Mouse (Mus musculus) neural tube, embryonic 15.5 days (tissue): ENCODE results near the gene Rcan3. TPM values are rescaled to one million over a fixed set of nuclear protein-coding genes. Genes with fewer than 3 reads are reported as not detected.

Experiments used
- ATAC-seq: fragments of 200-750 bp; cut with Nextera tagmentation; 2 replicates; pipeline ENCODE4 v1.8.0; 2017; ENCODE audit warnings: mild to moderate bottlenecking, moderate TSS enrichment, moderate library complexity; ENCODE audit not compliant: low FRiP score
- H3K27ac ChIP-seq: fragments of 300-500 bp; sonication (generic); replicated peaks from 2 replicates; pipeline ENCODE4 v1.5.1; 2015; ENCODE audit warnings: mild to moderate bottlenecking, inconsistent platforms
- H3K27me3 ChIP-seq: fragments of 300-500 bp; sonication (generic); replicated peaks from 2 replicates; pipeline ENCODE4 v1.6.1; 2015; ENCODE audit warnings: inconsistent platforms
- H3K36me3 ChIP-seq: fragments of 300-500 bp; sonication (generic); 2 replicates; pipeline ENCODE4 v1.6.1; 2015; ENCODE audit warnings: inconsistent platforms
- H3K4me1 ChIP-seq: fragments of 300-500 bp; sonication (generic); 2 replicates; pipeline ENCODE4 v1.6.1; 2015; ENCODE audit warnings: inconsistent platforms
- H3K4me2 ChIP-seq: fragments of 300-500 bp; sonication (generic); 2 replicates; pipeline ENCODE4 v1.6.1; 2015; ENCODE audit warnings: inconsistent platforms, mild to moderate bottlenecking, moderate library complexity
- H3K4me3 ChIP-seq: fragments of 300-500 bp; sonication (generic); replicated peaks from 2 replicates; pipeline ENCODE4 v1.5.1; 2015; ENCODE audit warnings: mild to moderate bottlenecking, inconsistent platforms
- H3K9ac ChIP-seq: fragments of 300-500 bp; sonication (generic); replicated peaks from 2 replicates; pipeline ENCODE4 v1.6.1; 2015; ENCODE audit warnings: mild to moderate bottlenecking, inconsistent platforms
- H3K9me3 ChIP-seq: fragments of 300-500 bp; sonication (generic); replicated peaks from 2 replicates; pipeline ENCODE4 v1.6.1; 2016; ENCODE audit warnings: inconsistent platforms
- WGBS: fragments of 180-500 bp; shearing (Covaris S2); methylation state at CpG from one replicate; pipeline ENCODE4 v1.1.7; 2015; ENCODE audit warnings: mixed read lengths; 5-methylcytosine and 5-hydroxymethylcytosine counted together
- polyA plus RNA-seq: library from polyadenylated mRNA; unstranded; fragments of >200 nt; fragmentation: Nextera tagmentation; extraction: Ambion mirVana; gene quantifications from 2 replicates; pipeline ENCODE4 v1.2.1, GENCODE M21; 2015

Gene Rcan3
- polyA plus RNA-seq, 1 experiment from 2014 or later: 47.8 TPM

DNA sequence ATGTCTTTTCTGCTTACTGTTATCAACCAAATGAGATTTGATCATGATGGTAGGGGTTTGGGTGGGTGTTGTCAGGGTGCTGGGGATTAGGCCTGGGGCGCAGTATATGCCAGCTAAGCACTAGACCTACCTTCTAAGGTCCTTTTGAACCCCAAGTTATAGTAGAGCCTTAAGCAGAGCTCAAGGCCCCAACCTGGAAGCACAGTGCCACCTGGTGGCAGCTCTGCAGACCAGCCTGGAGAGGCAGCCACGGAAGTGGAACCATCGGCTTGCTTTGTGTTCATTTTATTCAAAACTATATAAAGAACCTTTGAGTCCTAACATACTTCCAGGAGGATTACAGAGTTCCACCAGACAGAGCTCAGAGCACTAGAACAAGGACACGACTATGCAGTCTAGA, 22.0 kb downstream of the Rcan3 start:
- H3K4me3 ChIP-seq: no peak overlapping the region
- H3K27me3 ChIP-seq: no peaks in the 10 kb centered on the region
- H3K9me3 ChIP-seq: no peaks in the 10 kb centered on the region
- no peaks in the 10 kb centered on the region for H3K4me1 ChIP-seq
- 36% methylated on average over 4 of the region's 4 CpGs for WGBS
- no peak overlapping the region for H3K9ac ChIP-seq
- no peak for ATAC-seq
- no peak overlapping the region for H3K4me2 ChIP-seq
- peaks cover 51% of the 10 kb centered on the region for H3K36me3 ChIP-seq
- H3K27ac ChIP-seq: no peak overlapping the region

DNA sequence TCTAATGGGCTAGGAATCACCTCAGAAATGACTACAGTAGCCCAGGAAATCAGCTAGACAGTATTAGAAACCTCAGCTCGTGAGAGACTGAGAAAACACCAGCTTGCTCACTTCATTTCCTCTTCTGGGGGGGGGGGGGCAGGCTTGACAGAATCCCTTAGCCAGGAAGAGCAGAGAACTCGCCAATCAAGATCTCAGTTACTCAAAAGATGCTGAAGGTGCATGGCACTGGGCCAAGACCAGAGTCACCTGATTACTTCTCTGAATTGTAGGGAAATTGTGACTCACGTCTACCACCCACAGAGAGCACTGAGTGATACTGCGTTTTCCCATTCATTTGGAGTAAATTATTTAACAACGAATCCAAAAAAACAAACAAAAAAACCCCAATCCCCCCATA, 27.5 kb downstream of the Rcan3 start:
- Histone ChIP-seq H3K27ac (no peak overlapping the region), H3K9me3 (no peaks in the 10 kb centered on the region), H3K4me1 (no peaks in the 10 kb centered on the region), H3K4me3 (no peak overlapping the region), H3K4me2 (no peak overlapping the region), H3K27me3 (no peaks in the 10 kb centered on the region), H3K36me3 (peaks cover 9% of the 10 kb centered on the region), H3K9ac (no peak overlapping the region)
- WGBS: 64% methylated on average over 5 of the region's 5 CpGs
- no peak for ATAC-seq

DNA sequence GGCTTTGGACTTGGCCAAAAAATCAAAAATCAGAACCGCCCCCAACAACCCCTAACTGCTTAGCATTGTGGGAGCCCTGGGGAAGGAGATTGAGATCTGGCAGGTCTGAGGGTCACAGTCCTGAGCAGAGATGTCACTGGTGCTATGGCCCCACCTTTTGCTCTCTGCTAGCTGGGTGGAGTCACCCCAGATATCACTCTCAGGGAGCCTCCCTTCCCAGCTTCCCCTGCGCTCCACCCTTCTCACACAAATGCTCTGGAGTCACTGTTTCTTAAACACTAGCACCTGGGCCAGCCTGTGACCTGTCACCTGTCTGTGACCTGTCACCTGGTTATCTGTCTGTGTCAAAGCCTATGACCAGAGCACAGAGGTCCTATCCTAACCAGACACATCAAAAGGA, 28.7 kb downstream of the Rcan3 start:
- Histone ChIP-seq H3K9me3 (no peaks in the 10 kb centered on the region), H3K27ac (no peak overlapping the region)

DNA sequence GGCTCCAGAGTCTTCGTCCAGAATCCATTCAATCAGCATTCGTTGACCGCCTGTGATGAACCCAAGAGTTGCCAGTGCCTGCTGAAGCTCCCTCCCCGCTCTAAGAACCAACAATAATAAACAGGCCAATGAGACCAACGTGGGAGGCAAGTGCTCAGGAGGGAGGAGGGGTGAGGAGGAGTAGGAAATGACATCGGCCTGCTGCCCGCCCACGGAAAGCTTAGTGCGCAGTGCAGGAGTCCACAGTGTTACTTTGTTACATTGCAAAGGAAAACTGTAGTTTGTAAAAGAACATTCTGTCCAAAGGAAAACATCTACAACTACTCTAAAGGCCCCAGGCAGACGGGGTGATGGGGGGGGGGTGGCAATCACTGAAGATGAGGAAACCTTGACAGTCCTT, 29.6 kb downstream of the Rcan3 start:
- H3K4me2 ChIP-seq: no peak overlapping the region
- 77% methylated on average over 10 of the region's 10 CpGs for WGBS
- no peak overlapping the region for H3K27ac ChIP-seq
- peaks cover 7% of the 10 kb centered on the region for H3K27me3 ChIP-seq
- H3K4me3 ChIP-seq: no peak overlapping the region
- no peaks in the 10 kb centered on the region for H3K9me3 ChIP-seq
- H3K4me1 ChIP-seq: no peaks in the 10 kb centered on the region
- no peak for ATAC-seq
- H3K9ac ChIP-seq: no peak overlapping the region
- H3K36me3 ChIP-seq: no peaks in the 10 kb centered on the region; the same call in 1 of the 2 replicates

More for the DNA sequence above, 28.7 kb downstream of the Rcan3 start:
- H3K4me2 ChIP-seq: no peak overlapping the region
- H3K4me1 ChIP-seq: no peaks in the 10 kb centered on the region
- H3K27me3 ChIP-seq: no peaks in the 10 kb centered on the region; the same call in 1 of the 2 replicates
- no peak overlapping the region for H3K9ac ChIP-seq
- ATAC-seq: no peak
- WGBS: 100% methylated on average over 2 of the region's 2 CpGs
- peaks cover 3% of the 10 kb centered on the region for H3K36me3 ChIP-seq
- H3K4me3 ChIP-seq: no peak overlapping the region

DNA sequence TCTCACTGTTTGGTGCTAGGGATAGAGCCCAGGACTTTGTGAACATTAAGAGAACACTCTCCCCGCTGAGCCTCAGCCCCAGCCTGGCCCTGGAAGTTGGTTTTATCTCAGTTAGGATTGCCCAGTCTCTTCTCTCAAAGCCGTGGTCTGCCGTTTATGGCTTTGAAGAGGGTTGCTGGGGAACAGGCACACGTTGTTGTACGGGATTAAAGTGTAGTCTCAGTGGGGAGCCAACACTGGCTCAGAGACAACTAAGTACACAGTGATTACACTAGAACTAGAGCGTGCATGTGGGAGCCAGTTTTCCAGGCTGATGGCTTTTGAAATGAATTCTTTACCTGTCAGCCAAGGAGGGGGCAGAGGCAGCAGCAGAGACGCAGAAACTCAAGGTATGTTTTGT, 31.8 kb downstream of the Rcan3 start:
- ATAC-seq: no peak
- WGBS: 18% methylated on average over 7 of the region's 7 CpGs
- no peaks in the 10 kb centered on the region for H3K9me3 ChIP-seq
- no peak overlapping the region for H3K9ac ChIP-seq
- H3K4me3 ChIP-seq: no peak overlapping the region
- H3K27ac ChIP-seq: no peak overlapping the region
- H3K4me1 ChIP-seq: peaks cover 12% of the 10 kb centered on the region
- peaks cover 29% of the 10 kb centered on the region for H3K27me3 ChIP-seq
- no peak overlapping the region for H3K4me2 ChIP-seq
- H3K36me3 ChIP-seq: no peaks in the 10 kb centered on the region

DNA sequence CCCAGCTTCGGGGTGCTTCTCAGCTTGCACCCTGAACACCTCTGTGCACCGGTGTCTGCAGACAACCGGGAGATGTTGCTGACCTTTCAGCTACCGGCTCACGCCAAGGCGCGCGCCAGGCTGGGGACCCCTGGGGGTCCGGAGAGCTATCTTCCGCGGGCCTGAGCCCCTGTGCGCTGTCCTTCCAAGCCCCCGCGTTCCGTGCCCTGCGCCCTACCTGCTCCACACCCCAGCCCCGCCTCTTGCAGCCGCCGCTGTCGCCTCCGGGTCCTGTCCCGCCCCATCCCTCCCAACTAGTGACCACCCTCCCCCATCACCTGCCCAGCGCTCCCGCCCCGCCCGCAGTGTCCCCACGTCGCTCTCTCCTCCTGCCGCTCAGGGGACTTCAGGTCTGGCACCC, 35.7 kb downstream of the Rcan3 start, which contains the start of gene Ncmap:
TSS of gene Ncmap (minus strand) at position 237 of the 400 bp plus-strand sequence.
- Histone ChIP-seq H3K4me2 (peak within 1 kb of the TSS; percentile 62), H3K9ac (peak within 1 kb of the TSS; percentile 17; the same call in 1 of the 2 replicates), H3K4me1 (peaks cover 12% of the 10 kb centered on the region), H3K27ac (no peak within 1 kb of the TSS), H3K9me3 (no peaks in the 10 kb centered on the region), H3K27me3 (peaks cover 40% of the 10 kb centered on the region), H3K36me3 (no peaks in the 10 kb centered on the region), H3K4me3 (peak within 1 kb of the TSS; percentile 34)
- 0% methylated on average over 28 of the region's 29 CpGs for WGBS
- no peak for ATAC-seq

DNA sequence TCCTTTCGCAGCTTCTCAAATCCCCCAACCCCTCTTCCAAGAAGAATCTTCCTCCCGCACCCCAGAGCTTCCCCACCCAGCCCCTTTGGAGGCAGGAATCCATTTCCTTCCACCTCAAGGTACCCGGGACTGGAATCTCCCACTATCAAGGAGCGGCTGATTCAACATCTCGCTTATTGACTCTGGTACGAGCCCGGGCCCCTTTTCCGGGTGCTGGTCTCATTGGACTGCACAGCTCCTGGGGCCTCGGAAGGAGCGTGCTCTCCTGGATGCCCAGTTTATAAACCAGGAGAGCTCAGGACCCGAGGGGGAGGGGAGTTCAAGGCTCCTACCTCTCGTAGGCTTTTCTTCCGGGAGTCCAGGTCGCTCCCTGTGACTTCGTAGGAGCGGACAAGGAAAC, 36.1 kb downstream of the Rcan3 start:
- H3K9me3 ChIP-seq: no peaks in the 10 kb centered on the region
- ATAC-seq: no peak
- WGBS: 3% methylated on average over 16 of the region's 16 CpGs

DNA sequence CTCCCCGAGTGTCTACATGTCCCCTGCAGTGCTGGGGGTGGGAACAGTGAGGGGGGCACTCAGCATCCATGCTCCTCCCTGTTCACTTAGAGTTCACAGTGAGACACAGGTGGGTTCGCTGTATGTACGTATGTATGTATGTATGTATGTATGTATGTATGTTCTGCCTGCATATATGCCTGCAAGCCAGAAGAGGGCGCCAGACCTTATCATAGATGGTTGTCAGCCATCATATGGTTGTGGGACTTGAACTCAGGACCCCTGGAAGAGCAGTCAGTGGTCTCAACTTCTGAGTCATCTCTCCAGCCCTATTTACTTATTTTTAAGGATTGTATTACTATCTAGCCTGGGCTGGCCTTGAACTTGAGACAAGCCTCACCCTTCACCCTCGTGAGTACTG, 37.4 kb downstream of the Rcan3 start:
- no peak for ATAC-seq
- Histone ChIP-seq H3K27me3 (peaks cover 40% of the 10 kb centered on the region), H3K27ac (no peak overlapping the region), H3K4me2 (no peak overlapping the region), H3K4me3 (no peak overlapping the region), H3K4me1 (peaks cover 12% of the 10 kb centered on the region), H3K36me3 (no peaks in the 10 kb centered on the region), H3K9ac (no peak overlapping the region), H3K9me3 (no peaks in the 10 kb centered on the region)
- 95% methylated on average over 5 of the region's 5 CpGs for WGBS

More for the DNA sequence above, 36.1 kb downstream of the Rcan3 start:
- H3K36me3 ChIP-seq: no peaks in the 10 kb centered on the region
- no peak overlapping the region for H3K27ac ChIP-seq
- peak overlapping the region; percentile 34 for H3K4me3 ChIP-seq
- peak overlapping the region; percentile 17; the same call in 1 of the 2 replicates for H3K9ac ChIP-seq
- peaks cover 12% of the 10 kb centered on the region for H3K4me1 ChIP-seq
- peaks cover 40% of the 10 kb centered on the region for H3K27me3 ChIP-seq
- peak overlapping the region; percentile 62 for H3K4me2 ChIP-seq

DNA sequence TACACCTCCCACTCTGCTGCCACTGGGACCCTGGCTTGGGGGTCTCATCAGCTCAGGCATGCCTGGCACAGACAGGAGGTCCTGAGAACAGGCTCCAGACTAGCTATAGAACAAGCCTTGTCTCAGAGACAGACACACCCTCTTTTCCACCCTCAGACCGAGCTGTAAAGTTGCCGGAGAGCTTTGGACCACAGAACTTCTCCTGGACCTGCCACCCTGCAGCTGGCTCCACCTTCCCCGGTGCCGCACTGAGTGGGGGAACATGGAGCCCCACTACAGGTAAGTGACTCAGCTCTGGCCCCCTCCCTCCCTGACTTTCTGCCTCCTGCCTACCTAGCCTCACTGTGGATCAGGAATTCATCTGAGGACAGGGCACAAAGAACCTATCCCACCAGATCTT, 38.3 kb downstream of the Rcan3 start:
- Histone ChIP-seq H3K4me1 (peaks cover 12% of the 10 kb centered on the region), H3K27ac (no peak overlapping the region), H3K27me3 (peaks cover 40% of the 10 kb centered on the region), H3K4me2 (no peak overlapping the region), H3K36me3 (no peaks in the 10 kb centered on the region), H3K9me3 (no peaks in the 10 kb centered on the region), H3K4me3 (no peak overlapping the region), H3K9ac (no peak overlapping the region)
- 91% methylated on average over 4 of the region's 4 CpGs for WGBS
- ATAC-seq: no peak

DNA sequence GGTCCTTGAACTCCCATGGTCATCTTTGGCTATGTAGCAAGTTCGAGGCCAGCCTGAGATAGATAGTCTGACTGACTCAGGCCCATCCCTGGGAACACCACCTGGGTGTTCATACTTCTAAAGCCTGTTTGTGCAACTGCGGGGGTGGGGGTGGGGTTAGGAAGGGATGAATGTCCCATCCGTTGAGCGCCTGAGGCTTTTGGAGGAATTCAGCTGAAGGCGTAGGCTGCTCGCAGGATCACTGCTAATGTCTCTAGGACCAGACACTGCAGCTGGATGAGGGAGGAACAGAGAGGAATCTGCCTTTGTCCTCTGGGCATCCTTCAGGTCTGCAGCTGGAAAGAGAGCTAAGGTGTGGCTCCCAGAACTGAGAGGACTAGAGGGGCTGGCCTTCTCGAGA, 39.0 kb downstream of the Rcan3 start:
- no peak for ATAC-seq
- Histone ChIP-seq H3K9me3 (no peaks in the 10 kb centered on the region), H3K27ac (no peak overlapping the region), H3K27me3 (peaks cover 39% of the 10 kb centered on the region), H3K4me1 (peaks cover 12% of the 10 kb centered on the region), H3K4me2 (no peak overlapping the region), H3K9ac (no peak overlapping the region), H3K4me3 (no peak overlapping the region), H3K36me3 (no peaks in the 10 kb centered on the region)
- WGBS: 84% methylated on average over 7 of the region's 7 CpGs

DNA sequence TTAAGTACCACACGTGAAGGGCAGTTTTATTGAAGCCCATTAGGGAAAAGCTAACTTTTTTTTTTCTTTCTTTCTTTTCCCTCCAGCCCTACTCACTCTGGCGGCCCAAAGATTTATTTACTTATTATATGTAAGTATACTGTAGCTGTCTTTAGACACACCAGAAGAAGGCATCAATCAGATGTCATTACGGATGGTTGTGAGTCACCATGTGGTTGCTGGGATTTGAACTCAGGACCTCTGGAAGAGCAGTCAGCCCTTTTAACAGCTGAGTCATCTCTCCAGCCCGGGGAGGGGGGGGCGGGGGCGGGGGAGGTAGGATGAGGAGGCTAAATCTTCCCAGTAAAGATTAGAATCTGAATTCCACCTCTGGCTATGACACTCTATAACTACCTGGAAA, 40.3 kb downstream of the Rcan3 start:
- Histone ChIP-seq H3K27ac (no peak overlapping the region), H3K9me3 (no peaks in the 10 kb centered on the region), H3K36me3 (no peaks in the 10 kb centered on the region), H3K27me3 (peaks cover 26% of the 10 kb centered on the region), H3K4me2 (no peak overlapping the region), H3K4me3 (no peak overlapping the region), H3K4me1 (peaks cover 10% of the 10 kb centered on the region), H3K9ac (no peak overlapping the region)
- 82% methylated on average over 6 of the region's 6 CpGs for WGBS
- ATAC-seq: no peak

DNA sequence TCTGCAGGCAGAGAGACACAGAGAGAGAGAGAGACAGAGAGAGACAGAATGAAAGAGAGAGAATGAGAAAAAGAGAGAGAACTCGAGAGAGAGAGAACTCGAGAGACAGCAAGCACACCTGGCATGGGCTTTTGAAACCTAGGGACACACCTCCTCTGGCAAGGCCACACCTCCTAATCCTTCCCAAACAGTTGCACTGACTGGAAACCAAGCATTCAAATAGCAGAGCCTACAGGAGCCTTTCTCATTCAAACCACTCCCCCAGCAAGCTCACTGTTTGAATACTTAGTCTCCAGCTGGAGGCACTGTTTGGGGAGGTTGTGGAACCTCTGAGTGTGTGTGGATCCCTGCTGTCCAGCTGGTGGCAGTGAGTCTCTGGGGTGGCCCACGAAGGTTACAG, 40.9 kb downstream of the Rcan3 start:
- ATAC-seq: no peak
- no peak overlapping the region for H3K4me2 ChIP-seq
- no peaks in the 10 kb centered on the region for H3K36me3 ChIP-seq
- H3K4me3 ChIP-seq: no peak overlapping the region
- WGBS: 88% methylated on average over 3 of the region's 3 CpGs
- peaks cover 20% of the 10 kb centered on the region for H3K27me3 ChIP-seq
- H3K4me1 ChIP-seq: peaks cover 4% of the 10 kb centered on the region
- no peak overlapping the region for H3K27ac ChIP-seq
- H3K9ac ChIP-seq: no peak overlapping the region
- no peaks in the 10 kb centered on the region for H3K9me3 ChIP-seq

DNA sequence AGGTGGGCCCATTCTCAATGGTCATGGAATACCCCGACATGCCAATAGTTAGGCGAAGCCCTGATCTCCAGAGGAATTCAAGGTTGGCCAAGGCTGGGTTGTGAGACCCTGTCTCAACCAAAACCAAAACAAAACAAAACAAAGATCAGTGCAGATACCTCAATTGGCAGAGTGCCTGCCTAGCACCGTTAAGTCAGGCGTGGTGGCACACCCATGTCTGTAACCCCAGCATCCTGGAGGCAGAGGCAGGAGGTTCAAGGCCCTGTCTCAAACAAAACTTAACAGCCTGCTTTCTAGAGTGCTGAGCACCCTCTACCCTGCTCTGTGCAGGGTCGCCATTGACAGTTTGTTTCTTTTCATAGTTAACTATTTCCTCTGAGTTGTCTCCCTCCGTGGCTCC, 42.6 kb downstream of the Rcan3 start:
- 72% methylated on average over 6 of the region's 6 CpGs for WGBS
- Histone ChIP-seq H3K9ac (no peak overlapping the region), H3K27me3 (peaks cover 3% of the 10 kb centered on the region), H3K4me3 (no peak overlapping the region), H3K27ac (no peak overlapping the region), H3K4me1 (no peaks in the 10 kb centered on the region), H3K36me3 (no peaks in the 10 kb centered on the region), H3K9me3 (no peaks in the 10 kb centered on the region), H3K4me2 (no peak overlapping the region)
- no peak for ATAC-seq
